Mouse (Mus musculus): ENCODE data around the gene Map3k5.

- no peak for TF ChIP-seq CTCF (IDR thresholded peaks at IDR 0.05)
- TF ChIP-seq EP300 (IDR thresholded peaks at IDR 0.05) = no peak
Observed at GRCm38 (mm10) chr10:19947441-19947840, 13.2 kb downstream of the Map3k5 start.
